In genomic region chr13:52428527-52428926, GRCm38 (mm10) we compare ENCODE assay signal across 18 mouse cellular contexts.
DNase-seq lines count a peak whose midpoint lies in the region; ATAC-seq lines count a peak whose summit lies in the region.
"Had no signal": no experiment of that assay in that cellular context is flagged by ENCODE, and none has a peak within 500 bp of the region (broad histone marks: within the 10 kb centered on the region; RNA-seq: fewer than 3 reads in every experiment).

No protein-coding gene starts in this region.

- DNase-seq in frontal cortex, postnatal 10 days (ENCODE audit: low spot score in 2 of 2): no peak
- DNase-seq in brain, adult 2 months (ENCODE audit: low read depth, low spot score): peak; percentile 56
- no peak for DNase-seq in ovary, postnatal 10 days (ENCODE audit: low spot score)
- DNase-seq: adrenal gland, adult 2 months; adrenal gland, adult 8-10 months; adrenal gland, postnatal 10 days; adrenal gland, postnatal 14 days; adrenal gland, postnatal 25 days; adrenal gland, postnatal 36 days; B cell, adult 2 months; cerebellum, adult 11 months; cerebellum, adult 11-12 months; cerebellum, adult 18-20 months; cerebellum, adult 2 months had no signal

- ATAC-seq in frontal cortex, adult (ENCODE audit: low TSS enrichment): peak; percentile 67; the same call in 1 of the 2 replicates
- ATAC-seq: activated CD4-positive, CD25-positive, alpha-beta regulatory T cell, adult 4 months; CD4-positive, CD25-positive, alpha-beta regulatory T cell, adult 4 months; Patski had no signal
